Mouse (Mus musculus) embryo, embryonic 10.5 days (tissue): ENCODE data around the gene Krtap4-8.
"Not testable (repeated sequence)": the region's sequence is repeated elsewhere in the genome, so short reads cannot be mapped to it uniquely, and the experiment has no call there.

Experiments
- DNase-seq: peaks from one replicate; pipeline ENCODE4 v3.0.0-alpha.2; 2015; ENCODE audit warnings: low spot score

Krtap4-8 gene

GRCm38 (mm10) chr11:99780604-99781003 is at the start of gene Krtap4-8:
Krtap4-8 (minus strand) TSS chr11:99780704.
- no peak for DNase-seq

GRCm38 (mm10) chr11:99815566-99815965 is 35.1 kb upstream of the Krtap4-8 start, which contains the start of gene Gm11564:
Gm11564 (minus strand) TSS chr11:99815666.
- DNase-seq = not testable (repeated sequence)

- DNase-seq = not testable (repeated sequence)
Measured at GRCm38 (mm10) chr11:99809792-99810191, 29.3 kb upstream of the Krtap4-8 start, which contains the start of gene Krtap4-13. Krtap4-13 (minus strand) TSS chr11:99809892.

GRCm38 (mm10) chr11:99804346-99804745 is 23.8 kb upstream of the Krtap4-8 start, which contains the start of gene Gm11554:
Gm11554 (minus strand) TSS chr11:99804446.
- DNase-seq = not testable (repeated sequence)

GRCm38 (mm10) chr11:99798832-99799231 is 18.3 kb upstream of the Krtap4-8 start, which contains the start of gene Gm11569:
Gm11569 (minus strand) TSS chr11:99798932.
- not testable (repeated sequence) for DNase-seq

- DNase-seq = no peak
Measured at GRCm38 (mm10) chr11:99793367-99793766, 12.9 kb upstream of the Krtap4-8 start, which contains the start of gene Gm11596. Gm11596 (minus strand) TSS chr11:99793467.

GRCm38 (mm10) chr11:99784900-99785299 is 4.4 kb upstream of the Krtap4-8 start, which contains the start of gene Krtap4-9:
Krtap4-9 (plus strand) TSS chr11:99785200.
- not testable (repeated sequence) for DNase-seq

GRCm38 (mm10) chr11:99778401-99778800 is 2.1 kb downstream of the Krtap4-8 start:
- DNase-seq = peak; percentile 66

GRCm38 (mm10) chr11:99772813-99773212 is 7.7 kb downstream of the Krtap4-8 start, which contains the start of gene Gm11595:
Gm11595 (minus strand) TSS chr11:99772913.
- DNase-seq = not testable (repeated sequence)

- no peak for DNase-seq
Measured at GRCm38 (mm10) chr11:99768410-99768809, 12.1 kb downstream of the Krtap4-8 start.

- no peak for DNase-seq
Measured at GRCm38 (mm10) chr11:99758877-99759276, 21.6 kb downstream of the Krtap4-8 start.

- no peak for DNase-seq
Measured at GRCm38 (mm10) chr11:99743985-99744384, 36.5 kb downstream of the Krtap4-8 start.

- no peak for DNase-seq
Measured at GRCm38 (mm10) chr11:99734190-99734589, 46.3 kb downstream of the Krtap4-8 start, which contains the start of gene Gm14180. Gm14180 (minus strand) TSS chr11:99734290.
